Mouse (Mus musculus) bone marrow, adult 2 months (tissue): ENCODE measurements around the gene Acat3.

Experiments used
- CTCF ChIP-seq: fragments of 200-500 bp; IDR thresholded peaks from 2 replicates; pipeline ENCODE4 v1.5.1; 2011; ENCODE audit warnings: low read length, control low read depth; ENCODE audit not compliant: control insufficient read depth, insufficient read depth
- POLR2A ChIP-seq: fragments of 200-500 bp; IDR thresholded peaks from 2 replicates; pipeline ENCODE4 v1.6.1; 2011; ENCODE audit warnings: low read depth, mild to moderate bottlenecking, control low read depth, low read length, borderline replicate concordance; ENCODE audit not compliant: control insufficient read depth

GRCm38 (mm10) chr17:12910391-12910790 is 30.0 kb downstream of the Acat3 start:
- TF ChIP-seq CTCF, result no peak
- no peak for TF ChIP-seq POLR2A
